Mouse (Mus musculus): ENCODE data around the gene Cd300ld4.
"Not testable (repeated sequence)": the region's sequence is repeated elsewhere in the genome, so short reads cannot be mapped to it uniquely, and the experiment has no call there.

DNA sequence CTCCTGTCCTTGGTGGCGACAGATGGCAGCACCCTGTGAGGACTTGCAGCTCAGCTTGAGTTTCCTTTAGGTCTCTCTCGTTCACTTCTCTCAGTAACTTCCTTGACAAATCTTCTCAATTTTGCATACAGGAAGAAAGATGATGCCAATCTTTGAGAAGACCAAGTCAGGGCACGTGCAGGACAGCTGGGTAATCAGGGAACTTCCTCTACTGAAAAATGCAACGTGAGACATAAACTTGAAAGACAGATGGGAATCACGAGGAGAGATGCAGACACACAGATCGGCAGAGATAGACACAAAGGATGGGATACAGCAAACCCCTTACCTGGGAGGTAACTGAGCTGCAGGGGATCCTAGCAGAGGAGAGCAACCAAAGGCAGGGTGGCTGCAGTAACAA lies 10.9 kb upstream of the Cd300ld4 start, which contains the start of gene Cd300ld5:
- not testable (repeated sequence) for TF ChIP-seq POLR2A (IDR thresholded peaks at IDR 0.05; ENCODE audit: borderline replicate concordance, extremely low read depth, insufficient read depth, insufficient read length, poor library complexity, severe bottlenecking); CTCF (IDR thresholded peaks at IDR 0.05; ENCODE audit: borderline replicate concordance, extremely low read depth, insufficient read depth, insufficient read length)

All from brain, embryonic 14.5 days (tissue).